Mouse (Mus musculus) midbrain, embryonic 12.5 days (tissue): Measurements from ENCODE around the gene Ccs. TPM values are rescaled to one million over a fixed set of nuclear protein-coding genes. Genes with fewer than 3 reads are reported as not detected.
A peak's percentile ranks its signal among the peaks of the same experiment; 100 is the strongest.

Experiments
- ATAC-seq: fragments of 200-750 bp; cut with Nextera tagmentation; 2 replicates; pipeline ENCODE4 v1.8.0; 2017; ENCODE audit warnings: low read depth, moderate TSS enrichment, moderate library complexity; ENCODE audit not compliant: low FRiP score
- H3K27ac ChIP-seq: fragments of 300-500 bp; sonication (generic); replicated peaks from 2 replicates; pipeline ENCODE4 v1.5.1; 2016; ENCODE audit warnings: mild to moderate bottlenecking
- H3K27me3 ChIP-seq: fragments of 300-500 bp; sonication (generic); 2 replicates; pipeline ENCODE4 v1.6.1; 2016; ENCODE audit warnings: mild to moderate bottlenecking
- H3K36me3 ChIP-seq: fragments of 300-500 bp; sonication (generic); 2 replicates; pipeline ENCODE4 v1.6.1; 2016
- H3K4me1 ChIP-seq: fragments of 300-500 bp; sonication (generic); 2 replicates; pipeline ENCODE4 v1.6.1; 2016
- H3K4me2 ChIP-seq: fragments of 300-500 bp; sonication (generic); replicated peaks from 2 replicates; pipeline ENCODE4 v1.6.1; 2016; ENCODE audit warnings: mild to moderate bottlenecking, moderate library complexity
- H3K4me3 ChIP-seq: fragments of 300-500 bp; sonication (generic); 2 replicates; pipeline ENCODE4 v1.5.1; 2016; ENCODE audit warnings: mild to moderate bottlenecking
- H3K9ac ChIP-seq: fragments of 300-500 bp; sonication (generic); replicated peaks from 2 replicates; pipeline ENCODE4 v1.6.1; 2016; ENCODE audit warnings: mild to moderate bottlenecking, moderate library complexity
- H3K9me3 ChIP-seq: fragments of 300-500 bp; sonication (generic); 2 replicates; pipeline ENCODE4 v1.6.1; 2016; ENCODE audit warnings: mild to moderate bottlenecking
- WGBS: fragments of 180-500 bp; shearing (Covaris S2); methylation state at CpG from one replicate; pipeline ENCODE4 v1.1.7; 2016; 5-methylcytosine and 5-hydroxymethylcytosine counted together
- polyA plus RNA-seq: library from polyadenylated mRNA; unstranded; fragments of >200 nt; fragmentation: Nextera tagmentation; extraction: Ambion mirVana; gene quantifications from 2 replicates; pipeline ENCODE4 v1.2.1, GENCODE M21; 2016

Gene Ccs
- polyA plus RNA-seq, 1 experiment from 2014 or later, result 38.1 TPM

- Histone ChIP-seq H3K27ac (peak overlapping the region; percentile 75), H3K4me1 (peaks cover 15% of the 10 kb centered on the region), H3K4me2 (peak overlapping the region; percentile 96), H3K4me3 (peak overlapping the region; percentile 65), H3K9me3 (no peaks in the 10 kb centered on the region), H3K27me3 (peaks cover 17% of the 10 kb centered on the region), H3K36me3 (0 out of 2 replicates have a peak, but pooled peaks cover 3% of the 10 kb centered on the region), H3K9ac (peak overlapping the region; percentile 71)
- ATAC-seq, result no peak; the same call in none of the 2 replicates
- WGBS, result 1% methylated on average over 14 of the region's 14 CpGs
Observed at GRCm38 (mm10) chr19:4855470-4855820, 16.3 kb upstream of the Ccs start.

DNA sequence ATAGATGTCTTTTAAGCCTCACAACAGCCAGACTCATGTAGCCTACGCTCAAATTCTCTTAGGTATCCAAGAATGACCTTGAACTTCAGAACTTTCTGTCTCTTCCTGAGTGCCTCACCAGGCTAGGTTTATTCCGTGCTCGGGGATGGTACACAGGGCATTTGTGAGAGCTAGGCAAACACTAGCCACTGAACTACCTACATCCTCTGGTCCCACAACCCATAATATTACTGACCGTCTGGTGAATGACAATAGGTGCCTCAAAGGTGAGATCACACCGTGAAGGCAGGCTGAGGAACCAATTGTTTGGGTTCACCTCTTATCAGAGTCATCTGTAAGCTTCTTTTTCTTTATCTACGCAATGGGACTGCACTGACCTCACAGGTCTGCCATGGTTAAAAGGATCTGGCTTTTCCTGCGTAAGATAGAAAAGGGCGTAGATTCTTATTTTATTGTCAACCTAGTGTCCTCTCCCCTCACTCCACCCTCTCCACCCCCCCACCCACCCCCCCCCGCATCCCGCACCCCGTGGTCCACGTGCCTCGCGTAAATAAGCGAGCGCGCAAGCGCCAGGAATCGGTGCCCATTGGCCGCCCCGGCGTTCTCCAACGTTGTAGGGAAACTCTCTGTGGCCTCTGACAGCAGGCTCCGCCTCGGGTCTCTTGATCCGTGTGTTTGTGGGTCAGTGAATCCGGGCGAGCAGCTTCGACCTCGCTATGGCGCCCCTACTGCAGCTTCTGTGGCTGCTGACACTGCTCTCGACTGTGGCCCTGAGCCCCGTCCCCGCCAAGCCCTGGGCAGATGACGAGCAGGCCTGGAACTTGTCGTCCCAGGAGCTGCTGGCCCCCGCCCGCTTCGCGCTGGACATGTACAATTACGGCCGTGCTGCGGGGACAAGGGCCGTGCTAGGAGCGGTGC is 15.7 kb upstream of the Ccs start, which contains the start of gene Ctsf:
Ctsf (plus strand) TSS at position 579 of the 918 bp plus-strand sequence.
- Histone ChIP-seq H3K27me3 (peaks cover 19% of the 10 kb centered on the region), H3K4me2 (peak within 1 kb of the TSS; percentile 96), H3K4me1 (peaks cover 15% of the 10 kb centered on the region), H3K9me3 (no peaks in the 10 kb centered on the region), H3K9ac (peak within 1 kb of the TSS; percentile 71), H3K27ac (peak within 1 kb of the TSS; percentile 75), H3K4me3 (peak within 1 kb of the TSS; percentile 65), H3K36me3 (no peaks in the 10 kb centered on the region)
- peak; percentile 93 for ATAC-seq
- WGBS, result 4% methylated on average over 39 of the region's 45 CpGs

- H3K27me3 ChIP-seq, result peaks cover 6% of the 10 kb centered on the region; the same call in 1 of the 2 replicates
- H3K4me1 ChIP-seq, result peaks cover 6% of the 10 kb centered on the region
- 33% methylated on average over 5 of the region's 5 CpGs for WGBS
- H3K4me2 ChIP-seq, result no peak overlapping the region
- no peak overlapping the region for H3K9ac ChIP-seq
- H3K27ac ChIP-seq, result no peak overlapping the region
- ATAC-seq, result no peak
- H3K36me3 ChIP-seq, result no peaks in the 10 kb centered on the region
- no peaks in the 10 kb centered on the region for H3K9me3 ChIP-seq
- H3K4me3 ChIP-seq, result no peak overlapping the region
Observed at GRCm38 (mm10) chr19:4850281-4850680, 11.1 kb upstream of the Ccs start.

DNA sequence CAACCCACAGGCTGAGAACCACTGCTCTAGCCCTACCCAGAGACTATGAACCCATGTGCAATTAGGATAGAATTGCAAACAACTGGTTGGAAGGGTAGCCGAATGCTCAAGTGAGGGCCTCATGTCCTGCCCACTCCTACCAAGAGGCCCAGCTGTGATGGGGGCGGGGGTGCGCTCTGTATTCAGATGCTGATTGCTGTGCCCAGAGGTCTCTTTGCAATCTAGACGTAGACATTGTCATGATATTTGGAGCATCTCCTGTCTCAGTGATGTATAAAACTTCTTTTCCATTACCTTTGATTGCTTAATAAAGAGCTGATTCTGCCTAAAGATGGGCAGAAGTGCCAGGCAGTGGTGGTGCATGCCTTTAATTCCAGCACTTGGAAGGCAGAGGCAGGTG is 10.7 kb upstream of the Ccs start:
- peaks cover 6% of the 10 kb centered on the region; the same call in 1 of the 2 replicates for H3K27me3 ChIP-seq
- H3K9me3 ChIP-seq, result no peaks in the 10 kb centered on the region
- H3K27ac ChIP-seq, result no peak overlapping the region
- no peak overlapping the region for H3K9ac ChIP-seq
- H3K4me1 ChIP-seq, result peaks cover 5% of the 10 kb centered on the region; the same call in 1 of the 2 replicates
- 57% methylated on average over 4 of the region's 4 CpGs for WGBS
- H3K4me2 ChIP-seq, result no peak overlapping the region
- H3K36me3 ChIP-seq, result no peaks in the 10 kb centered on the region
- no peak for ATAC-seq
- H3K4me3 ChIP-seq, result no peak overlapping the region

DNA sequence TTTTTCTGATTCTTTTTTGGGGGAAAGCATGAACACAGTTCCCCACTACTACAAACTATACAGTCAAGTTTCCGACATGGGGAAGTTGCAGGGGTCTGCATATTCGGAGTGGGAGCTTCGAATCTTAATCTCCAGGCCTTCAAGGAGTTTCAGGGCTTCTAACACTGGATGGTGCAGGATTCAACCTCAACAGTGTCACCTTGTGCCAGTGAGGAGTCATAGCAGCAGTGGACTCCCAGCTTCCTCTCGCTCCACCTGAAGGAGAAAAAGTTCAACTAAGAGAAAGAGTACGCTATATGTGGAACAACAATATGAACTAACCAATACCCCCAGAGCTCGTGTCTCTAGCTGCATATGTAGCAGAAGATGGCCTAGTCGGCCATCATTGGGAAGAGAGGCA is 8.4 kb upstream of the Ccs start:
- WGBS, result 42% methylated on average over 7 of the region's 7 CpGs
- no peak overlapping the region for H3K27ac ChIP-seq
- H3K9ac ChIP-seq, result no peak overlapping the region
- H3K27me3 ChIP-seq, result peaks cover 7% of the 10 kb centered on the region; the same call in 1 of the 2 replicates
- H3K36me3 ChIP-seq, result no peaks in the 10 kb centered on the region
- H3K4me1 ChIP-seq, result no peaks in the 10 kb centered on the region
- H3K9me3 ChIP-seq, result no peaks in the 10 kb centered on the region
- no peak overlapping the region for H3K4me3 ChIP-seq
- no peak overlapping the region for H3K4me2 ChIP-seq
- ATAC-seq, result no peak

GRCm38 (mm10) chr19:4845846-4846245 is 6.7 kb upstream of the Ccs start:
- Histone ChIP-seq H3K4me3 (no peak overlapping the region), H3K36me3 (no peaks in the 10 kb centered on the region), H3K4me1 (no peaks in the 10 kb centered on the region), H3K27me3 (peaks cover 22% of the 10 kb centered on the region), H3K9ac (no peak overlapping the region), H3K9me3 (no peaks in the 10 kb centered on the region), H3K27ac (no peak overlapping the region), H3K4me2 (no peak overlapping the region)
- ATAC-seq, result no peak
- WGBS, result 77% methylated on average over 2 of the region's 2 CpGs

- no peak overlapping the region for H3K27ac ChIP-seq
- H3K4me1 ChIP-seq, result peaks cover 19% of the 10 kb centered on the region
- no peak for ATAC-seq
- no peak overlapping the region for H3K4me2 ChIP-seq
- no peak overlapping the region for H3K4me3 ChIP-seq
- H3K36me3 ChIP-seq, result no peaks in the 10 kb centered on the region
- WGBS, result 72% methylated on average over 2 of the region's 2 CpGs
- no peak overlapping the region for H3K9ac ChIP-seq
- H3K27me3 ChIP-seq, result peaks cover 31% of the 10 kb centered on the region
- H3K9me3 ChIP-seq, result no peaks in the 10 kb centered on the region
Observed at GRCm38 (mm10) chr19:4842611-4843010, 3.5 kb upstream of the Ccs start.

GRCm38 (mm10) chr19:4840848-4841247 is 1.7 kb upstream of the Ccs start:
- Histone ChIP-seq H3K4me3 (no peak overlapping the region), H3K4me2 (no peak overlapping the region), H3K36me3 (no peaks in the 10 kb centered on the region), H3K4me1 (peaks cover 19% of the 10 kb centered on the region), H3K27ac (no peak overlapping the region), H3K27me3 (peaks cover 31% of the 10 kb centered on the region), H3K9me3 (no peaks in the 10 kb centered on the region), H3K9ac (no peak overlapping the region)
- 84% methylated on average over 9 of the region's 9 CpGs for WGBS
- ATAC-seq, result no peak

DNA sequence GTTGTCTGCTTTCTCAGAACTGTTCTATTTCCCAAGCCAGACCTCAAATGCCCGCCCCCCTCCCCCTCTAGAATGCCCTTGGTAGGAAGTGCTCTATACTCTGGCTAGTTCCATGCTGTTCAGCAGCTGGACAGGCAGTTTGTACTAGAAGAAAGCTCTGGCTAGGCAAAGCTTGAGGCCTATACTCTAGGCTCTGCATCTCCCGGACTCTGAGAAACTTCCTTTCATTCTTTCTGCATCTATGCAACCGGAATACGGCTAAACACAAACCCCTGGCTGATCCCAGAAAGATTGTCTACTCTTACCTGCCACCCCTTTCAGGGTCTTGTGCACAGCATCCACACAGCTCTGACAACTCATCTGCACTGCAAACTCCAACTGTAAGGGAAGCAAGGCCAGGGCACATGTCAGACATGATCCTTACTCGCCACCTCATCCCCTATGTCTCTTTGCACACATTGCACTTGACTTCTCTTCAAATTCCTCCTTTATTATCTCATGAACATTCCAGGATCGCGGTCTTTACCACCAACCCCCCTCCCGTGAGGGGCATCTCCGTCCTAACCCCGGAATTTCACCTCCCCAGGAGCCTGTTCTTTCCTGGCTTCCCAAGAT is 499 bp downstream of the Ccs start:
- peaks cover 19% of the 10 kb centered on the region for H3K4me1 ChIP-seq
- 34% methylated on average over 10 of the region's 10 CpGs for WGBS
- peak overlapping the region; percentile 73 for H3K9ac ChIP-seq
- H3K36me3 ChIP-seq, result no peaks in the 10 kb centered on the region
- H3K27ac ChIP-seq, result no peak overlapping the region; the same call in 1 of the 2 replicates
- peak overlapping the region; percentile 62 for H3K4me3 ChIP-seq
- H3K9me3 ChIP-seq, result no peaks in the 10 kb centered on the region
- peak; percentile 39; the same call in 1 of the 2 replicates for ATAC-seq
- H3K4me2 ChIP-seq, result peak overlapping the region; percentile 97
- peaks cover 31% of the 10 kb centered on the region for H3K27me3 ChIP-seq

DNA sequence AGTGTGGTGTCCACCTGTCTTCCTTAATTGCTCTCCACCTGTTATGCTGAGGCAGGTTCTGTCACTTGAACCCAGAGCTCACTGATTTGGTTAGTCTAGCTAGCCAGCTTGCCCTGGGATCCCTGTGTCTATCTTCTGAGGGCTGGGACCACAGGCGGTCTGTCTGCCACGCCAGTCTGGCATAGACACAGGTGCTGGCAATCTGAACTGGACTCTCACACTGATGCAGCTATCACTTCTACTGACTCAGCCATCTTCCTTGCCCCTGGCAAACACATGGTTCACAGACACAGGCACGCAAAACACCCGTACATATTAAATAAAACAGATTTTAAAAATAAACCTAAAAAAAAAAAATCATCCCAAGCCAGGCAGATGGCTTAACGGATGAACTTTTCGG is 2.1 kb downstream of the Ccs start:
- peaks cover 26% of the 10 kb centered on the region for H3K4me1 ChIP-seq
- H3K36me3 ChIP-seq, result peaks cover 9% of the 10 kb centered on the region; the same call in 1 of the 2 replicates
- ATAC-seq, result no peak
- no peak overlapping the region for H3K4me3 ChIP-seq
- H3K4me2 ChIP-seq, result no peak overlapping the region
- H3K9ac ChIP-seq, result no peak overlapping the region
- WGBS, result 91% methylated on average over 6 of the region's 6 CpGs
- H3K27me3 ChIP-seq, result peaks cover 27% of the 10 kb centered on the region
- H3K9me3 ChIP-seq, result no peaks in the 10 kb centered on the region
- H3K27ac ChIP-seq, result no peak overlapping the region

- Histone ChIP-seq H3K36me3 (peaks cover 9% of the 10 kb centered on the region; the same call in 1 of the 2 replicates), H3K4me1 (peaks cover 27% of the 10 kb centered on the region), H3K27me3 (peaks cover 17% of the 10 kb centered on the region), H3K27ac (no peak overlapping the region), H3K4me2 (no peak overlapping the region), H3K9ac (no peak overlapping the region), H3K9me3 (no peaks in the 10 kb centered on the region), H3K4me3 (no peak overlapping the region)
- no peak for ATAC-seq
- 87% methylated on average over 2 of the region's 2 CpGs for WGBS
Observed at GRCm38 (mm10) chr19:4836096-4836495, 3.0 kb downstream of the Ccs start.

GRCm38 (mm10) chr19:4833977-4834376 is 5.2 kb downstream of the Ccs start:
- no peak for ATAC-seq
- 88% methylated on average over 8 of the region's 8 CpGs for WGBS
- no peak overlapping the region for H3K4me2 ChIP-seq
- no peak overlapping the region for H3K27ac ChIP-seq
- H3K4me1 ChIP-seq, result peaks cover 21% of the 10 kb centered on the region
- H3K36me3 ChIP-seq, result peaks cover 9% of the 10 kb centered on the region; the same call in 1 of the 2 replicates
- no peaks in the 10 kb centered on the region for H3K27me3 ChIP-seq
- H3K4me3 ChIP-seq, result no peak overlapping the region
- no peaks in the 10 kb centered on the region for H3K9me3 ChIP-seq
- no peak overlapping the region for H3K9ac ChIP-seq
